Mouse (Mus musculus): ENCODE measurements at regions not wholly inside any gene's neighbourhood (a gene's known extent, or its start where the extent isn't known, plus 50 kb on each side); places are given as distances from the start of the nearest gene placed in this dataset.

DNA sequence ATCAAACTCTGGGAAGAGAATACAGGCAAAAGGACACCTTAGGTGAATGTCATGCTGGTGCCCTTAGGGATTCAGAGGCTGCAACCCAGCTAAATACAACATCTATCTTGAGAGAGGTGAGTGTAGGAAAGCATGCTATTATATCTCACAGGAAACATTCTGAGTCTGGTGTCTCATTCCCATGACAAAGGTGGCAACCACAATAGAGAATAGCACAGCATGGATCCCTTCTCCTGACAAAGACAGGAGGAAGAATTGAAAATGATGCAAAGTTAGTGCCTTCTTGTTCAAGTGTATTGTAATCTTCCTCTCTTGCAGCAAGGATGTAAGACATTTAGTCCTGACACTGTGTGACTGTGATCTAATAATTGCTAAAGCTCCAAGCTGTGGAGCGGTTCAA, 532.8 kb downstream of the Tfec start:
- DNase-seq (ENCODE audit: low read depth): no peak

DNA sequence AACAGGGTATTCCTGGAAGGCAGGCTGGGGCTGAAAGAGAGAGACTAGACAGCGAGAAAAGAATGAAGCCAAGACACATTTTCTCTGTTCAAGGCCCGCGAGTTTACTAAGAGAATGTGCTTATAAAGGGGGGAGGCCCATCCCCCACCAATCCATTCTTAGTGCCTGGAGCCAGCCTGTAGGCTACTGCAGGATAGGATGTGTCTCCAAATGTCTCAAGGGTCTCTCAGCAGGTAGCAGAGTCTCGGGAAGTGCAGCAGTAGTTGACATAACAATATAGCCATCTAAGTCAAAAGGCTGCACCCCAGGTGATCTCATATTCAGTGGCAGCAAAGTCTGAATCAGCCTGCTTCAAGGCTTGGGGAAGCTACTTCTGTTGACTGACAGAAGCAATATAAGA, 536.2 kb downstream of the Tfec start:
- DNase-seq (ENCODE audit: low read depth): no peak

DNA sequence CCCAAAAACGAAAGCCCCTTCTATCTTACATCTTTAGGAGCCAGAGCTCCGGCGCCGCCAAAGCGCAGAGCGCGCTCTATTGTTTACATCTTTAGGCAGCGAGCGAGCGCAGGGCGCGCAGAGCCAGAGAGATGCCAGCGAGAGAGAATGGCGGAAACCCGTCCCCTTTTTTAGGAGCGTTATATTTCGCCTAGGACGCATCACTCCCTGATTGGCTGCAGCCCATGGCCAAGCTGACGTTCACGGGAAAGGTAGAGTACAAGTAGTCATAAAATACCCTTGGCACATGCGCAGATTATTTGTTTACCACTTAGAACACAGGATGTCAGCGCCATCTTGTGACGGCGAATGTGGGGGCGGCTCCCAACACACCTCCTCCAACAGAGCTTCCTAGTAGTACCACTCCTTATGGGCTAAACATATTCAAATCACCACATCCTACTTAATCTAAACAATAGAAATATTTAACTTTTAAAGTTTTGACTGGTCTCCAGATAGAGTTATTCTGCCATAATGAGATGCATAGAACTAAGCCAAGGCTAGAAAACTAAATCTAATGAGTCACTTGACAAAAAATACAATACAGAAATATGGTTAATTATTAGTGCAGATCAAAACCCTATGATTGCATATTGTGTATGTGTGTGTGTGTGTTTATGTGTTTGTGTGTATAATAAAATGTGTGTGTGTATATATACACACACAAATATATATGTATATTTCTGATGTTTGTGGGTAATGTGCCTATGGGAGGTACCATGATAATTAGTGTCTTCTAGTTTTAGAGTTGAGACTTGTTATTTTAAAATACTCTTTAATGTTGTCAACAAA, 538.1 kb downstream of the Tfec start:
- DNase-seq (ENCODE audit: low read depth): peak; percentile 58

DNA sequence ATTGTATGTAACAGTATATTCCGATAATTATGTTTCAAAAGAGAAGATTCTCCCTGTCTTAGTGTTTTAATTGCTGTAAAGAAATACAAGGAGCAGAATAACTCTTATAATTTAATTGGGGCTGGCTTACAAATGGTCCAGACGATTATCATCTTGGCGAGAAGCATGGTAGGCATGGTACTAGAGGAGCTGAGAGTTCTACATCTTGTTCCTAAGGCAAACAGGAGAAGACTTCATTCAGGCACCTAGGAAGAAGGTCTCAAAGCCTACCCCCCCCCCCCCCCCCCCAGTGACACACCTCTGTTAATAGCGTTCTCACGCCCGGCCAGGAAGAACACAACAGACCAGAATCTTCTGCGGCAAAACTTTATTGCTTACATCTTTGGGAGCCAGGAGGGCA, 538.8 kb downstream of the Tfec start:
- peak; percentile 6 for DNase-seq (ENCODE audit: low read depth)

DNA sequence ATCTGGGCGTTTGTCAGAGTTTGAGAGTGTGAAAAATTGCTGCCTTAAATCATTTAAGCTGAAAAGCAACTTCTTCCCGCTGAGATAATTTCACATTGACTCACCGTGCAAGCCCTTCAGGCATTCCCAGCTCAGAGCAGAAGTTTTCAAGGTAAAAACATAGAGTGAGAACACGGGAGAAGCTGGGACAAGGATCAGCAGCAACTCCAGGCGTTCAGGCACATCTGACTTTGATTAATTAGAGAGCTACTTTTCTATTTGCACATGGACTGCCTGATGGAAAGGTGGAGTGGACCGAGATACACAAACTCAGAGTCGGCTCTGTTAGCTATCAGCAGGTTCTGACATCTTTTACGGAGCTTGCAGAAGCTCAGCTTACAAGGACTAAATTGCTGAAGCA, 564.6 kb downstream of the Tfec start:
- no peak for DNase-seq (ENCODE audit: low read depth)

DNA sequence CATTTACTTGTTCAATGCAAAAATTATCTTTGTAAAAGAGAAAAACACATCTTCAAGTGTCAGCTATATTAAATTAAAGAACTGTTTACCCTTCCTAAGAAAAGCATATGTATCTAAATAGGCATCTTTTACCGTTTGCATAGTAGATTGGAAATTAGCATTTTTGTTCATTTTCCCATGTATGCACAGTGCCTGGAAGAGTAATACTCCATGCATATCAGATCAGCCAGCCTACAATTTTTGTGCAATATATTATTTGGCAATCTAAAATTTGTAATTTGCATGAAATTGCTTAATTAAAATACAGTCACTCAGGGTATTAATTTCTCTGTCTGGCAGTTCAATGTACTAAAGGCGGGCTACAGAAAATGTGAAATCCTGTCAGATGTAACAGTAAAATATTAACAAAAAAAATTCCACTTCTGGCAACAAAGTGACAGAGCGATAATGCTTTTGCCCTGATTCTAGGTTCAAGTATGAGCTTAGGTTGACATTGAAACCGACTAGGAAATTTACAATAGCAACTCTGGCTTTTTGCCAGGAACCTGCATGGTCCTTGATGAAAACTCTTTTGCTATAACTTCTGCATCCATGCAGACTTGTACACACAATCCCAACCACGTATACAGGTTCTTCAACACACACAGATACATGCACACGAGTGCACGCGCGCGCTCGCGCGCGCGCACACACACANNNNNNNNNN, 583.8 kb downstream of the Tfec start:
- DNase-seq (ENCODE audit: low read depth): no peak

DNA sequence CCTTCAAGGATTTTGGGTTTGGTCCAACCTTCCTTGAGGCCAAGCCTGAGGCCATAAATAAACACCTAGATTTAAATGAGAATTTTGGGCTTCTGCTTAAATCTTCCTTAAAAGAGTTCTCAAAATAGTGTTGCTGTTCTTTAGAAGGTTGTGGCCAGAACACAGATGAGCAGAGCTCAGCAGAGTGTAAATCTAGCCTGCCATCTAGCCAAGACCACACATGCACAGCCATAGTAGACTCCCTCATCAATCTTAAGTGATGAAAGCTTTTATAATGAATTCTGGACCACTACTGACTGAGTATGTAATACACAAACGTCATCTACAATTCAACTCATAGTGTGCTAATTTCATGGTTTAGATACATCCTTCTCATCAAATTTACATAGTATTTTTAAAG, 585.3 kb downstream of the Tfec start:
- no peak for DNase-seq (ENCODE audit: low read depth)

DNA sequence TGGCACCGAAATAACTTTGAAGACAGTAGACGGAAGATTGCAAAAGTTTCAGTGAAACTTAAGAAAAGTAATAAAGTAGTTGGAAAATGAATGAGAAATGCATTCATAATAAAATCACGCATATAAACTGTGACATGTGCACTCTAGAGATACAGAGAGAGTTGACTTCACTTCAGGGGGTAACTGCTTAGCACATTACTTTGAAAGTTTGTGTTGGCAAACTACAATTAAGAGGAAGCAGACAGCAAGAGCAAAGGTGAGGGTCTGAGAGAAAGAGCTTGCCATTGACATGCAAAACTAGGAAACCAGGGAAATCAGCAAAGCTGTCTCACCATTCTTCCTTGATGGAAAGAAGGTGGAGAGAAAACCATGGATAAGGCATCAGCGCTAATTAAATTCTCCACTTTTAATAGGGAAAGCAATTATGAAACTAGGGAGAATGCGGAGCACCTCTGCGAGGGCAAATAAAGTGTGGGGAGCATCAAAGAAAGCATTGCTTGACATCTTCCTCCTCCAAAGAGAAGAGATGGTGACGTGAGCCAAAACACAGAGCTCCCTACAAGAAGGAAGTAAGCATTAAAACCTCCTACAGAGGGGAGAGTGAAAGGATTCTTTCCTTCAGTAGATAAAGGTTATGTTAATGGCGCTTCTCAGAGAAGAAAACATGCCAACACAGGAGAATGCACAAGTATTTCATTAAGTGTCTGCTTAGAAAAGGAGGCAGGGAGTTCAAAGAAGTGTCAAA, 563.0 kb downstream of the Mdfic start:
- no peak for DNase-seq (ENCODE audit: low read depth)

DNA sequence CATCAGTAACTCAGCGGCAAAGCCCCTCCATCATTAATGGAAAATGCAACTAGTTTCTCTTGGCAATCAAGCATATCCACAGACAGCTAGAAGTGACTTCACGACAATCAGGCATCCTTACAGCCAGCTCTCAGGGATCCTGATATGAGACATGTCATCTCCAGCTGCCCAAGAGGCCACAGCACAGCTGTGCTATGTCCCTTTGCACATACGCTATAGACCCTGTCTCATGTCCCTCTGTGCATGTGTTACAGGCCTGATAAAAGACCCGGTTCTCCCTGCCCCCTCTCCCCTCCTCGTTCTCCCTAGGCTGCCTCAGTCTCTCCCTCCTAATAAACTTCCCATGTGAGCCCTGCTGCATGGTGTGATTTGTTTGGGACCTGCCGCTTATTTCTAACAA, 561.5 kb downstream of the Mdfic start:
- no peak for DNase-seq (ENCODE audit: low read depth)
